Mouse (Mus musculus): ENCODE measurements around the gene 2310030G06Rik.

The 2310030G06Rik gene

DNA sequence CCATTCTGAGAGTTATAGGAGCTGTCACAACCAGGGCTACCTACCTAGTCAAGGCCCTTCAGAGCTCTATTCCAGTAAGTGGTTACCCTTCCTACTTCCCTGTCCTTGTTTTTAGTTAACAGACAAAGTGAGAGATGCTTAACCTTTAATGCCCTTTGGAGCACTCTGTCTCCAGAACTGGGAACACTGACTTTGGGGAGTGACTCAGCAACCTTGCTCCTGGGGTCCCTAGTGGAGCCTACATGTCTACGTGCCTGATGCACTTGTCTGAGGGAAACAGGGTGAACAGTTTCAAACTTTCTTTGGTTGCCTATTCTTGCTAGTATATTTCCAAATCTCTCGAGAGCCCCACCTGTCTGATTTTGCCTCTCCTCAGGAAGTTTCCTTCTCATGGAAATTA, 3.6 kb downstream of the 2310030G06Rik start:
- in situ Hi-C loops (cut with MboI; ENCODE audit: low sequenced_read_pairs): no loop called here

DNA sequence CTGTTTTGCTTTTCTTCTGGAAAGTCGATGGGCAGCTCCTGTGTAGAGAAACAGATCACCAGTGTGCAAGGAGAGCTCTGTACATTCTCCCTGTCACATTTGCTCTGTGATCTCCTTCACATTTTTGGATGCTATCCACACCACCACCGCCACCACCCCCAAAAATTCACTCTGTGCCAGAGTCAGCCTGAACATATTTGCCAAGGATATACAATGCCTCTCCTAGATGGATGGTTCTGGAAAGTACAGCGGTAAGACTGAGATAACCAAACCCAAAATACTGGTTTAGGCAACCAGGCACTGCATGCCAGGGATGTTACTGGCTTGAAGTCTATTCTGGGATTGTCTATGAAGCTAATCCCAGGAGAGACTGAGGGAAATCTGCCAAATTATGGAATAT, 4.1 kb downstream of the 2310030G06Rik start:
- in situ Hi-C loops (cut with MboI; ENCODE audit: low sequenced_read_pairs): no loop called here

DNA sequence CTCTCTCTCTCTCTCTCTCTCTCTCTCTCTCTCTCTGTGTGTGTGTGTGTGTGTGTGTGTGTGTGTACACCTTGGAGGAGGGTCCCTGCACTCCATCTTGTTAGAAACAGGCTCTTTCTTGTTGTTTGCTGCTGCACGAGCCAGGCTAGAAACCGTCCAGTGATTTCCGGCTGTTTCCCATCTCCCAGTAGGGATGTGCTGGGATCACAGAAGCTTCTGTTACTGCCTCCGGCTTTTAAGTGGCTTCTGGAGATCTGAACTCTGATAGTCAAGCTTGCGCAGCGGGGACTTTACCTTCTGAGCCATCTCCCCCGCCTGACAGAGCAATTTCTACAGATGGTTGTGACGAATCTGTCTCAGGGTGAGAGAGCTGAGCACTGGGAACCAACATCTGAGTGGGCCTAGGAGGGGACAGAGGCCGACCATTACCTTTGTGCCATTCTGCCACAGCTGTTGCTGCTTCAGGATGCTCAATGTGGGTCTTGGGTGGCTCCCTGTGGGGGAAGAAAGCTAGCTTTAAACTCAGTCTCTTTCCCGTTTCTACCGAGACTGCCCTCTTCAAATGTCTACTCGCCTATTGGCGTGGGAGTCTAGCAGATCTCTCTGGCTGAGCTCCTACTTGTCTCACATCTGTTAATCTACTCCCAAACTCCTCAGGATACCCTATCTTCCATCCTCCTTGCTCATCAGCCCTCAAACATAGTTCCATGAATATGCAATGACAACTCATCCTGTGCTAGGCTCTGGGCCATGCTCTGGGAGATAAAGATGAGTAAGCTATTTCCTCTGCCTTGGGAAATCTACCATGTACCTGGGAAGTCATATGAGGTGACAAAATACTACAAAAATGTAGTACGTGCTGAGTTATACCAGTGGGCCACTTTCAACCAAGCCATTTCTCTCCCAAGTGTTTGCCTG, 5.2 kb downstream of the 2310030G06Rik start:
- in situ Hi-C loops (cut with MboI; ENCODE audit: low sequenced_read_pairs): no loop called here

DNA sequence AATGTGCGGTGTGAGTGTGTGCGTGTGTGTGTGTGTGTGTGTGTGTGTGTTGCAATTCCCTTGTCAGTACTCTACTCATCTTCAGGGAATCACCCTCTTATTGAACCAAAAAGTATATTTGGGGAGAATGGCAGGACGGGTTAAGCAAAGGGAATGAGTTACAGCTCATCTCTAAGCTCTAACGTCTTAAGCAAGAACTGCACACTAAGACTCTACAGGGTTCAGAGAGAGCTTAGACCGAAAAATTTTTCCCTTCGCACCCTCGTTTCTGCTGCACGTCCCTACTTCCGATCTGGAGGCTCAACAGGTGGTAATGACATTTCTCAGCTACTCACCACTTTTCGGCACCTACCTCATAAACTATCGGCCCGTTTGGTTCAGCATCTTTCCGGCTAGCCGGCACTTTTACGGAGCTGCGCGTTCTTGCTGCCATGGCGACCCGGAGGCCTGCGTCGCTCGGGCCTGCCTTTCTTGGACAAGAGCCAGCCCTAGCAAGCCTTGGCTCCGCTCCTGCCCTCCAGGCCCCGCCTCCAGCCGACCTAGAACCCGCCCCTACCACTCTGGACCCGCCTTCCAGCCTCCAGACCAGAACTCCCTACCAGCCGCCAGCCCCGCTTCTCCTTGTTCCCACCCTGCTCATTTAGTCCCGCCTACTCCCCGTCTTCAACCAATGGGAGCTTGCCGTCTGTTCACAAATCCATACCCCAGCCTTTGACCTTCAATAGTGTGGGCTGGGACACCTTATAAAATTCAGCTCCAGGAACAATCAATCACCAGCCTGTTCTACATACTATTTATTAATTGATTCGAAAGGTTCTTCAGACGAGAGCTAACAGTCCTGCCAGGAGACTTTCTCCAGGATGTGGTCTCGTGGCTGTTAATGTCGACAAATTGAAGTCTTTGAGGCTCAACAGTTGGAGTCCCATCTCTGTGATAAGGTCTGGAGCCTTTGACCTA, 7.1 kb downstream of the 2310030G06Rik start, which contains the start of gene Dixdc1:
Dixdc1 (minus strand) TSS at position 604 of the 957 bp plus-strand sequence.
- in situ Hi-C loops (cut with MboI; ENCODE audit: low sequenced_read_pairs): no loop called here

DNA sequence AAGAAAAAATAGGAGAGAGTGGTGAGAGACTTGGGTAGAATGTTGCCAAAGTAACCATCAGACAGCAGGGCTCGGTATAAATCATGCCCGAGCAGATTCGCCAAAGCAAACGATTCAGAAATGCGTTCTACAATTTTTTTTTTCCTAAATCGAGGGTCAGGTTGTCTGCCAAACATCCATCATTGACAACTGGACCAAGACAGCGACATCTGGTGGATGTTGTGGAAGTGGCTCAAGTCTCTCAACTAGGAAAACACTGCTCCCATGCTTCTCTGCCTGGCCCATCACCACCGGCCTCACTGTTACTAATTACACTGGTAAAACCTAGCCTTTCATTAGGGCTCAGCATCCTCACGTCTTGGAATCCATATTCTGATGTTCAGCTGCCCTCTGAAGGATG, 11.3 kb downstream of the 2310030G06Rik start:
- in situ Hi-C loops (cut with MboI; ENCODE audit: low sequenced_read_pairs): no loop called here

DNA sequence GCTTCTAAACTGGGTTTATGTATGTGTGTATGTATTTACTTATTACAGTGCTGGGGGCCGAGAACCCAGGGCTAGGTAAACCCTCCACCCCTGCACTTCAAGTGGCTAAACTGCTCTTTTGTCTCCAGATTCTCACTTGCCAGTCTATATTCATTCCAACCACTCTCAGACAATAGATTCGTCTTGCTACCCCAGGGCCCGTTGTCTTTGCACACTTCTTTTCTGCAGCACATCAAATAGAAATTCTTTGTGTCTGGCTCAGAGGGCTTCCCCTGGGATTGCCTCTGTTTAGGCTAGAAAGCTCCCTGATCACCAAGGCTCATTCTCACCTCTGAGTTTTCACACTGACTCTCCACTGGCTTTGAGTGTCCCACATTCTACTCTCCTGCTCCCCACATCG, 13.8 kb downstream of the 2310030G06Rik start:
- in situ Hi-C loops (cut with MboI; ENCODE audit: low sequenced_read_pairs): no loop called here

DNA sequence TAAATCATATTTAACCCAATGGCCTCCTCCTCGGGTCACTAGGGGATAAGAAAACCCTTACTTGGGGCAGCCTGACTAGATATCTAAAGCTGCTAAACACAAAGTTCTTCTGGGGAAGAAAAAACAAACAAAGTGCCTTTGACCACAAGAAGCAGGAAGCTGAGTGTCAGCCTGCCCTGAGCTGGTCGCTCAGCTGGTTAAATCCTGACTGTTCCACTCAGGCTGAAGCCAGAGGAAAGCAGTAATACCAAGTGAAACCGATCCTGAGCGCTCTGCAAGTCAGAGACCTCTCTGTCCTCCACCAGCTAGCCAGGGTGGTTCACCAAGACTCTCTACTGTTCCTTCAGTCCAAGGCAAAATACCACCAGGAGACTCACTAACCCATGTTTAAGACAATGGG, 16.7 kb downstream of the 2310030G06Rik start:
- in situ Hi-C loops (cut with MboI; ENCODE audit: low sequenced_read_pairs): no loop called here

DNA sequence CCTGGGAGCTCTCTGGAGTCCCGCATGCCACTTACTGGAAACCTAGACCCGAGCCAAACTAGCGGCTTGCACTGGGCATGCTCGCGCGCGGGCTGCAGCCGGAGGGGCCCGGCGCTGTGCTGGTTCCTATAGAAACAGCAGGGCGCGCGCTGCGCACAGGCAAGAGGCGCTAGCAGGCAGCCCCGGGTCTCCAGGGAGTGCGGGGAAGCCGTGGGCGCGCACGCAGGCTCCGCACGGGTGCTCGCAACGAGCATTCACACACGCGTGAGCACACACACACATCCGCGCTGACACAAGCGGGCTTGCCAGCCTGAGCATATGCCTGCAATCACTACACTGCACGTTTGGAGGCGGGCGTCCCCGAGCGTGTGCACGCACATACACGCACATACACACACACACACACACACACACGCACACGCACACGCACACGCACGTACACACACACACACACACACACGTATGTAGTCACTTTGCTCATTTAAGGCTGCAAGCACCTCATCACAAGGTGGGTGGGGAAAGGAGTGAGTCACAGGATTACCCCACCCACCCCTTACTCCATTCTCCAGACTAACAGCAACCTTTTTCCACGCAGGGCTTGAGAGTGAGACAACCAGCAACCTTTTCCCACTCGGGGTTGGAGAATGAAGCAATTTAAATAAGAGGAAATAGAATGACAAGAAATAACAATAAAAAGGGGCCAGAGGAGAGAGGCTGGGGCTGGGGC, 18.2 kb downstream of the 2310030G06Rik start:
- in situ Hi-C loops (cut with MboI; ENCODE audit: low sequenced_read_pairs): no loop called here

DNA sequence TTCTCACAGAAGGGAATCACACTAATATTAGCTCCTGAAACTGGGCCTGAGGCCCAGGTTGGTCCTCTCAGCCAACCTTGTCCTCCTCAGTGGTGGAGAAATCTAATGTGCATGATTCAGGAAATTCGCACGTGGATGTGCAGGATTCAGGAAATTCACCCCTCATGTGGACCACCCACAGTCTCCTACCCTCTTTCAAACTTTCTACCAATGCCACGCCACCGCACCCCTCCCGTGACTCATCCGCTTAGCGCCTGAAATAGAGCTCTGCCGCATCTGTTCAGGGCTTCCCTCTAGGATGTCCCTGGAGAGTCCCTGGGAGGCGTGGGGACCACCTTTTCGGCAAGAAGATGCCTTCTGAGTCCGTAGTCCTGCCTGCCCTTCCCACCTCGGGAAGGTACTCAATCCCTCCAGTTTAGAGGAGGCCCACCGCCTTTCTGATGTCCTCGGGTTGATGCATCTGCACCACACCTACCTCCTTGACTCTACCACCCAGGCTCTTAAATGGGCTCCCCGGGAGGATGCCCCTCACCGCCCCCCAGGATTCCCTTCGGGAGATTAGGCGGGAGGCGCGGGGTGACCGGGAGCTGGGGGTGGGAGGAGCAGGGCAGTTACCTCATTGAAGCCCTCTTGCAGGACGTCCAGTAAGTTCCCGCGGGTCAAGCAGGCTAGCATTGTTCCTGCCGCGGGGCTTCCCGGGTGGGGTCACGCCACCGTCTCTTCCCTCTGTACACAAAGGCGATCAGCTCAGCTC, 19.0 kb downstream of the 2310030G06Rik start:
- in situ Hi-C loops (cut with MboI; ENCODE audit: low sequenced_read_pairs): no loop called here

DNA sequence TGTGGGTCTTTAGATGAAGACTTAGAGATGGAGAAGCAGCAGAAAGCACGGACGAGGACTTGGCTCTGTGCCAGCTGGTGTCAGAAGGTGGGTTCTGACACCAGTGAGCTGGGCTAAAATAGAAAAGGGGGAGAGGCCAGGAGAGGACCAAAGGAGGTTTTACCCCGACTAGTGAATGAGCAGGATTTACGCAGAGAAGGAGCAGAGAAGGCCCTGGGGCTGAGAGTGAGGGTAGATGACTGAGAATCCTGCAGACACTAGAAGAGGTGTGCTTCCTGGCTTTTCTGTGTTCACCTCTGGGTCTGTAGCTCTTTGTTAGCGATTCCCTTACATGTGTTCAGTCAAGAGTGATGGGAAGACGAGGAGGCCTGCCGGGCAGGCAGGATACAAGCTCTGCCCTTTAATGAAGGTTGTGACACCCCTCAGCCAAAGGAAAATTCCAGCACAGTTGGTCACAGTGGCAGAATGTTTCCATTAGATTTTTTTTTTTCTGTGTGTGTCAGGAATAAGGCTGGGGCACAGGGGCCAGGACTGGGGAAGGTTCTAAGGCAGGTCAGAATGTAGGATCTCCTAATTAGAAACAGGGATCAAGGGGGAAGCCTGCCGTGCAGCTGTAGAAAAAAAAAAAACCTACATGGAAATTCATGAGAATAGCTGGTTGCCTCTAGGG, 20.3 kb downstream of the 2310030G06Rik start:
- in situ Hi-C loops (cut with MboI; ENCODE audit: low sequenced_read_pairs): no loop called here

DNA sequence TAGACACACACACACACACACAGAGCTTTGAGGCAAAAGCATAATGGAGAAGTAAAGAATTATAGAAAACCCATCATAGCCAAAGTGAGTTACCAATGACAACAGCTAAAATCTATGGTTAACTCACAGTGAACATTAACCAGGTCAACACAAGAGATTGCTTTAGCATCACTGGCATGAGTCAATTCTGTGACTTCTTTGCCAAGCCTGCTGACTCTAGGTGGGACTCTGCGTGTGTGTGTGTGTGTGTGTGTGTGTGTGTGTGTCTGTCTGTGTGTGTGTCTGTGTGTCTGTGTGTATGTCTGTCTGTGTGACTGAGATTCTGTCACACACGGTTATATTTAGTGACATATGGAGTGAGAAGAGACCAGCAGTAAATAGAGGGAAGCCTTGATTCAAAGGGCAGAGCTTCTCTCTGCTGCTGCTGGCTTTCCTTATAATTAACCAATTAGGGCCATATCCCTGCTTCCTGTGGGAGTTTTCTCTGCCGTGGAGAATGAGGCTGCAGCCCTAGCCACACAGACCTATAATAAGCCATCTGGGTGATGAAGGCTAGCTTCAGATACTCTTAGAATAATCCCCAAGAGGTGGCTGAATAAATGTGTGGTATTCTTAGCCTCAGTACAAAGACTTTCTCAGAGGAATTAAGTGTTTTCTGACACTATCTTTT, 21.5 kb downstream of the 2310030G06Rik start:
- in situ Hi-C loops (cut with MboI; ENCODE audit: low sequenced_read_pairs): no loop called here

DNA sequence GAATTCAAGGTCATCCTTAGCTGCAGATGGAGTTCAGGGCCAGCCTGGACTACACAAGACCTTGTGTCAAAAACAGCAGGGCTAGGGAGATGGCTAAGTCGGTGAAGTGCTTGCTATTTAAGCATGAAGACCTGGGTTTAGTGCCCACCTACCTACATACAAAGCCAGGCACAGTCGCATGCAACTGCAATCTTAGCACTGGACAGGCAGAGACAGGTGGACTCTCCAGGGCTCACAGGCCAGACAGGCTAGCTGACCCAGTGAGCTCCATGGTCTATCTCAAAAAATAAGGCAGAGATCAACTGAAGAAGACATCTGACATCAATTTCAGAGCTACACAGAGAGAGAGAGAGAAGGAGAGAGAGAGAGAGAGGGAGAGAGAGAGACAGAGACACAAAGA, 22.2 kb downstream of the 2310030G06Rik start:
- in situ Hi-C loops (cut with MboI; ENCODE audit: low sequenced_read_pairs): no loop called here

DNA sequence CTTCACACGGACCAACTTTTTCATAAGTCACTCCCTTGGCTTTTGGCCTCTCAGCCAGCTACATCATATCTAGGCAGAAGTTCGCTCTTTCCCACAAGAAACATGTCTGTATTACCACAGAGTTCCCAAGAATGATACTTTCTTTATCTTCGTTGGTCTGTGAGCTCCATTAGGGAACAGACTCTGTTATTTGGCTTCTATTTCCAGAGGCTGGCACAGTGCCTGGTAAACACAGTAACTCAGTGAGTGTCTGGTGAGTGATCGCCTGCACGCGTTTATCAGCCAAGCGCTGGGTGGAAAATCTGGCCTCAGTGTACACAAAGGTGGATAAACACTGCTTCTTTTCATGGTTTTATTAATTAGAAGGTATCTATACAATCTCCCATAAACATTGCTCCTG, 22.9 kb downstream of the 2310030G06Rik start:
- in situ Hi-C loops (cut with MboI; ENCODE audit: low sequenced_read_pairs): no loop called here

DNA sequence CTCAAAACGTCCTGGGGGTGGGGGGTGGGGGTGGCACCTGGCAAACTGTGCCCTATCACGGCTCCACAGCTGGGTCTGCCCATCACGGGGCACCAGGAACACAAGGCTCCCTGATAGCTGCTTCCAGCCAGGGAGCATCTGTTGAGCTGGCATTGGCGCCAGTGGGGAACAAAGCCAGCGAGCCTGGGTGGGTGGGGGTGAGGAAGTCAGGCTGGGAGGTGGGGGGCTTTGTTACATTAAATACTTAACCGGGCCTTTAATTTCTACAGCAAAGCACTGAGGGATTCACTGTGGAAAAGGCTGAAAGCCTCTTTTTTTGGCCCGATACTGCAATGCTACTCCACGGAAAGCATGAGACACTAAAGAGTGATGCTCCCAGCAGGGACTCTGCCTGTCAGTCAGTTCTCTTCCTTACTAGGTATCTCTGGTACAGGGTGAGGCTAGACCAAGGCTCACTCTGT, 23.9 kb downstream of the 2310030G06Rik start:
- in situ Hi-C loops (cut with MboI; ENCODE audit: low sequenced_read_pairs): no loop called here

DNA sequence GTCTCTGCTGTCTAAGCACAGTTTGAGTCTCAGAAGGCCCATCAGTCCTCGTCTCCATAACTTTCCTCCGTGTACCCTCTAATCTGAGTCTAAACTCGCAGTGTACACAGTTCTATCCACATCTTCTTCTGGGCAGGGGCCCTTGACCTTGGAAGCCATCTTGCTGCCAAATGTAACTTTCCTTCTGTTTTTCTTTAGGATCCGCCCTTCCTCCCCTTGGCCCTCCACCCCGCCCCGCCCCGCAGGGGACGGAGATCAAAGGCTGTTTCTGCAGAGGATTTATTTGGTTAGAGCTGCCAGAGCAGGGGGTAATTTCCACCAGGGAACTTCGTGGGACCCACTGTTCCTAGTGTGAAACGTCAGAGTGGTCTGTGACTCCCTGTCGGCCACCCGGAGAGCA, 25.3 kb downstream of the 2310030G06Rik start:
- in situ Hi-C loops (cut with MboI; ENCODE audit: low sequenced_read_pairs): no loop called here

DNA sequence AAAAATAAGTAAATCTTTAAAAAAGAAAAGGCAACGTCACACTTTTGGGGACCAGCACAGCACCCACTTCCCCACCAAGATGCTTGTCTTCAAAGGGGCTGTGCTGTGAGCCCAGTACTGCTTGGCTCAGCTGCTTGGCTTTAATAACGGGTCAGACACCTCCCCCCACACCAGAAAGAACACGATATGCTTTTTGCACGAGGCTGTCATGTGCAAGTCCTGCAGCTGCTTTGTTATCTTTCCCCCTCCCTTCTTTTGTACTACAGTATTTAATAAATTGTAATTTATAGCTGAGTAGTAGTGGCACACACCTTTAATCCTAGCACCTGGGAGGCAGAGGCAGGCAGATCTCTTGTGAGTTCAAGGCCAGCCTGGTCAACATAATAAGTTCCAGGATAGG, 27.5 kb downstream of the 2310030G06Rik start:
- in situ Hi-C loops (cut with MboI; ENCODE audit: low sequenced_read_pairs): no loop called here

DNA sequence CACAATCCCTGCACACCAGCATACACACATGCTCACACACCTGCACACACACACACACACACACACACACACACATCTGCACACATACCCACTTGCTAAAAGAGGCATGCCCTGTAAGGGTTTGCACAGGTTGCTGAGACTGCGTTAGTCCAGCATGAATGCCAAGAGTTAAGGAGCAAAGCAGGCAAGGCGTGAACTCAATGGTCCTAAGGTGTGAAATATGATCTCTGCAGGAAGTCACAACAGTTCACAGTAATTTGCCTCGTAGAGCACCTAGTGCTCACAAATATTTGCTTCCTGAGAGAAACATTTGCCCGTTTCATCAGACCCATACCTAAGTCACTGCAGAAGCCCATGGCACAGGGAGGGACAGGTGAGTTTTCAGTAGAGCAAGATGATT, 32.1 kb downstream of the 2310030G06Rik start:
- in situ Hi-C loops (cut with MboI; ENCODE audit: low sequenced_read_pairs): no loop called here

DNA sequence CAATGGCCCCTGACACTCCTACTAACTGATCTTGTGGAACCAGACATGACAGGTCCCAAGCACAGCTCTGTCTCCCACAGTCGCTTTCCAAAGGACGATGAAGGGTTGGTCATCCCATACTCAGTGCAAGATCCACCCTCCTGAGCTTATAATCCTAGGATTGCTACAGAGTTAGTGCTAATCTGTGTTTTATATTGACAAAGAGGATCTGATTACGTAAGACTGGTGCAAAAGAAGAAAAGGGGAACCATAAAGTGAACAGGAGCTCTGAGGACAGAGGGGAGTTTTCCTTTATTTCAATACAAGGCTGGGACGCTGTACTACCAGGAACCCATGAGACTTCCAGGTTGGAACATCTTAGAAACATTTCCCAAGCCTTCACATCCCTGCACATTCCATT, 35.0 kb downstream of the 2310030G06Rik start:
- in situ Hi-C loops (cut with MboI; ENCODE audit: low sequenced_read_pairs): no loop called here

DNA sequence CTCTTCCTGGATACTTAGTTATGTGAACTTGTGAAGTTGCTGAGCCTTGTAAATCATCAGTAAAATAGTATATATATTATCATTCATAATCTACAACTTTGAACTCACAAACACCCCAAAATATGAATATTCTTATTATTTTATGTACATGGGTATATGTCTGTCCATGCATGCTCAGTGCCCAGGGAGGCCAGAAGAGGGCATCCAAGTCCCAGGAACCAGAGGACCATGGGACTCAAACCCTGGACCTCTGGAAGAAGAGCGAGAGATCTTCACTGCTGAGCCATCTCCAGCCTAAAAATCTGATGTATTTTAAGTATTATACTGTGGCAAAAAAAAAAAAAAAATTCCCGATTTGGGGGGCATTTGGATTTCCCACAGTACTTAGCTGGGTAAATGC, 37.2 kb downstream of the 2310030G06Rik start:
- in situ Hi-C loops (cut with MboI; ENCODE audit: low sequenced_read_pairs): no loop called here
